Mouse (Mus musculus) 3T3-L1 (cell line): ENCODE measurements around the gene Fam243.

Experiments
- DNase-seq: peaks from one replicate; pipeline ENCODE4 v3.0.0-alpha.2; 2015; ENCODE audit warnings: low read depth, low spot score

Fam243 gene

GRCm38 (mm10) chr16:92319353-92320109 is 1.7 kb downstream of the Fam243 start:
- no peak for DNase-seq

DNA sequence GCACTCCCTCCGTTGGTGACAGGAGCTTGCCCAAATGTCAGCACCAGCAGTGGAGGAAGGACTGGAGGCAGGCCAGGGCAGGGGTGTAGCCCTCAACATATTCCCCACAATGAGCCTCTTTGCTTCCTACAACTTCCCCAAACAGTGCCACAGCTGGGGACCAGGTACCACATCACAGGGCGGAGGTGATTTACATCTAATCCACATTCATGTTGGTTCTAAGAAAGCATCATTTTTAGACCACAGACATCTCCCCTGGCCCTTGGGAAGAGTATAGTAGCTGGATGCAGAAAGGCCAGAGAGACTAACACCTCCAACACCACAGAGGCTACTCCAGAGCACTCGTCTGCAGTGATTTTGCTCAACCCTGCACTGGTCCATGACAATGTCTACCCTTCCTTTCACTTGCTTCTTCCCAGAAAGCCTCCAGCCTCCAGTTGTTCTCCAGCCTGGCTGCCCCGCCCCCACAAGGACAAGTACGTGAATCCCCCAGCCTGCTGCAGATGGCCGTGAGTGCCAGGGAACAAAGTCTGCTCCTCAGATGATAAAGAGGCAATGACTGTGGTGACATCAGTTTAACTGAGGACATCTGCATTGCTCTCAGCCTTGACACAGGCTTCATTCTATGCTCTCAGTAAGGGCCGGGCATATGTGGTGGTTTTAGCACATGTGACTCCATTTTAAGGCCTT is 5.0 kb downstream of the Fam243 start:
- no peak for DNase-seq

DNA sequence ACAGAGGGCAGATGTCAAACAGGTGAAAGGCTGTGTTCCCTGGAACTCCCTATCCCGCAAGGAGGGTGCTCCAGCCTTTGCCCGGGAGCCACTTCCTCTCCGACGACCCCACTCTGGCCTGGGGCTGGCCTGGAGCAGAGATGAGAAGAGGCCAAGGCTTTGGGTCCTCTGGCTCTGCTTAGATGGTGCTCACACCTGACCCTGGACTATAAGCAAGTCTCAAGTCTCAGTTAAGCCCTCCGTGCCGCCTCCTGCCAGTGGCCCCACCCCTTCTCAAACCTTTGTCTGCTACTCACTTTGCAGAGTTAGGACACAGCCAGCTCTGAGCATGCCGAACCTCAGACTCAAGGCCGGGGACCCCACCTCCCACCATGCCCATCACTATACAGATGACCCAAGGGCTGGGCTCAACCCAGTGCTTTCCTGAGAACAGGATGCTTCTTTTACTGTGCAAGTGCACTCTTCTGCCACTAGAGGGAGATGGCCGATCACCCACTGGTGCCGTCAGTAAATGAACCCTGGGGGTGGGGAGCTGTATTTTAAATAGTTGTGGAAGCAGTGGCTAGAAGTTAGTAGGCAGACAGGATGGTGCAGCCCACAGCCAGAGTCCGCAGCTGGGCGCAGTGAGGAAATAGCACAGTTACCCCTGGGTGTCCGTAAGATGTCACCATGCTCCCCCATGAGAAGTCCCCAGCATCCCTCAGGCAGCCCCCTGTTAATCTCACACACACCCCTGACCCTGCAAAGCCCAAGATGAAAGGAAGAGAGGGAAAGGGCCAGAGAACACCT is 7.1 kb downstream of the Fam243 start:
- DNase-seq: peak; percentile 77

- DNase-seq: no peak
Observed at GRCm38 (mm10) chr16:92309126-92309525, 12.1 kb downstream of the Fam243 start.

GRCm38 (mm10) chr16:92307947-92308346 is 13.3 kb downstream of the Fam243 start:
- DNase-seq: no peak

DNA sequence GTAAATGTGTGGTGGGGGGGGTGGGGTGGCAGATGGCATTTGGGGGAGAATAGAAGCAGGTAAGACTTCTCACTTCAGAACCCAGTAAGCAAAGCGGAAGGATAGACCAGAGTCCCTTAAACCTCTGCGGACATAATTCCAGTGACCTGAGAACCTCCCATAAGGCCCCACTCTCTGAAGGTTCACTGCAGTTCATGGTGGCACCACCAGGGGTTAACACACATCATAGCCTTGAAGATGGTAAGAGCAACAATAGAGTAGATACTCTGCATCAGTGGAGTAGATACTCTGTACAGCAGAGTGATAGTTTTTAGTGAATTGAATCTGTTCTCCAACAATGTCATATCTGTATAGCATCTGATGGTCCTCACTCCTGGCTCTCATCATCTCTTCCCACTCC is 15.7 kb downstream of the Fam243 start:
- DNase-seq: peak; percentile 60

DNA sequence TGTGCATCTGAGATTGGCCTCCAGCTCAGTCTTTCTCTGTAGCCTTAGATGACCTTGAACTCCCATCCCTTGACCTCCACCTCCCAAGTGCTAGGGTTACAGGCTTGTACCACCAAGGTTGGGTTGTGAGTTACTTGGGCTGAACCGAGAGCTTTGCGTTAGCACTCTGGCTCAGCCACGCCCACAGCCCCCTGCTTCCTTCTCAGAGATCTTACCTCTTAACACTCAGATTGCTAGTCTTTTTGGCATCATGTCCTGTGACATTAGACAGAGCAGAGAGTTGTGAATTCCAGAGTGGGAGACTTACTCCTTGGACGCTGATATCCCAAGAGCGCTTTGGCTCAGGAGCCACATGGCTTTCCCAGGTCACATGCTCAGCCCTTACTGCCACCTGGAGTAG is 18.7 kb downstream of the Fam243 start:
- no peak for DNase-seq

- DNase-seq: peak; percentile 48
Observed at GRCm38 (mm10) chr16:92301989-92302388, 19.3 kb downstream of the Fam243 start.

GRCm38 (mm10) chr16:92301412-92301806 is 19.8 kb downstream of the Fam243 start:
- no peak for DNase-seq

DNA sequence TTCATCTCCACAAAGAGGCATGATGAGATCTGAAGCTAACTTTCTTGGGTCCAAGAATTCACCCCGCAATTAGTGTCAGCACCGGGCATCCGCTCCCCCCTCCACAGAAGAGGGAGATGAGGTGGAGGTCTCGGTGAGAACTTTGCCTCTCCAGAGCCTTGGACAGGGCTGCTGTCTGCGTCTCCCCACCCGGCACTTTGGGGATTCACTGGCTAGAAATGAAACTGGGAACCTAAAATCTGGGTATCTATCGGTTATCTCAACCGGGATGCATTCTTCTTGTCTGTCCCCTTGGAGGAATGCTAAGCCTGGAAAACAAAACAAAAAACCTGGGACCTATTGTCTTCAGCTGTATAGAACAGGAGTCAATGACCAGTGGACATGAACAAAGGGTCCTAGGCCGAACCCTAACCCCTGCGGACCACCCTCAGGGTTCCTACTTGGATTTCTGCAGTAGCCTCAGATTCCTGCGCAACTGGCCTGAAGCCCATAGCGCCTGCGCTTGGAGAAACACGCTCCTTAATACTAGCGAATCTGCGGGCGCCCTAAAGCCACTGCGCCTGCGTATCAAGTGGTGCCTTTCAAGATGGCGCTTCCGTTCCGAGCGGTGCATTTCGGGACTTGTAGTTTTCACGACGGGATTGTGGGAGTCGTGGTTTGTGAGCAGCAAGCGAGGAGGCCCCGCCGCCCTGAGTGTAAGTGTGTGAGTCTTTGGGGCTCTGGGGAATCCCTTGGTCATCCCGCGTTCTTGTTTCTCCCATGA is 20.4 kb downstream of the Fam243 start, which contains the start of gene Smim11:
Smim11 (plus strand) TSS at position 638 of the 763 bp plus-strand sequence.
- DNase-seq: peak; percentile 99

GRCm38 (mm10) chr16:92295328-92295727 is 25.9 kb downstream of the Fam243 start:
- DNase-seq: no peak

- DNase-seq: no peak
Observed at GRCm38 (mm10) chr16:92294267-92294970, 26.8 kb downstream of the Fam243 start.

DNA sequence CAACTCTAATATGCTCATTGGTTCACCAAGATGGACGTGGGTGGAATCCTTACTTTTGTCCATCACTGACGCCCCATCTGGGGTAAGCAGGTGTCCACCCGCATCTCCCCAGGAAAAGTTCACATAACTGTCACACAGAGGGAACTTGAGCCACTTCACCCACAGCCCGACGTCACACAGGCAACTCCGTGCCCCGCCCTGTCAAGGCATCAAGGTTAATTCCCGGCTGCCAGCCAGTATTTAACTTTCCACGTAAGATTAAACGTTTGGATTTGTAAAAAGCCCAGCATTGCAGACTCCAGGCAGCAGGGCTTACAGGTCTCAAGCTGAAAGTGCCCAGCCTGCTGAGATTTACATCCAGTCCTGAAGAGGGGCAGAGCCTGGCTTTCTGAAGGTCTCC is 29.1 kb downstream of the Fam243 start, which contains the start of gene Kcne2:
Kcne2 (plus strand) TSS at position 289 of the 400 bp plus-strand sequence.
- DNase-seq: no peak

DNA sequence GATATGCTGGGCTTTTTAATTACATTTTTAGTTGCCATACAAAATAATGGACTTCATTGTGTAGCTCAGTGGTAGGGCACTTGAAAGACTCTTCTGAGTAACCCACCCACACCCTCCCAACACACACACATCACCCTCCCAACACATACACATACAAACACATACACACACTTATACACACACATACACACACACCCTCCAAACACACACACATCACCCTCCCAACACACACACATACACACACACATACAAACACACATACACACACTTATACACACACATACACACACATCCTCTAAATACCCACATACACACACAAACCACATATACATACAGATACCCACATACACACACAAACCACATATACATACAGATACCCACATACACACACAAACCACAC is 31.2 kb downstream of the Fam243 start:
- no peak for DNase-seq

DNA sequence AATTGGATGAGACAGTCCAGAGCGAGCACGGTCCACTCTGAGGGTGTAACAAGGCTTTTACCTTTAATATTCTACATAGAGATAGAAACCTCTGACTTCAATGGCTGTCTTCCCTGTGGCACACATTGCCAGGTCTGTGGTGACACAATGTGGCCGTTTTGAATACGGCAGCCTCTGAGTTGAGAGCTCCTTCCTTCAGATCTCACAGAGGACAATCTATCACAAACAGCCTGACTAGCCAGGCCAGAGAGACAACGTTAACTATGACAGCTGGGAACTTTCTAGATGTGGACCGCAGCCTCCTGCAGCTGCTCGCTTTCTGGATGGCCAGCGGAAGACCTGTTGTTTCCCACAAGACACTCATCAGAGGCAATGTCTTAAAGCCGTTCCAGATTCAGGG is 32.5 kb downstream of the Fam243 start:
- peak; percentile 51 for DNase-seq

- peak; percentile 93 for DNase-seq
Observed at GRCm38 (mm10) chr16:92286609-92287008, 34.6 kb downstream of the Fam243 start.

DNA sequence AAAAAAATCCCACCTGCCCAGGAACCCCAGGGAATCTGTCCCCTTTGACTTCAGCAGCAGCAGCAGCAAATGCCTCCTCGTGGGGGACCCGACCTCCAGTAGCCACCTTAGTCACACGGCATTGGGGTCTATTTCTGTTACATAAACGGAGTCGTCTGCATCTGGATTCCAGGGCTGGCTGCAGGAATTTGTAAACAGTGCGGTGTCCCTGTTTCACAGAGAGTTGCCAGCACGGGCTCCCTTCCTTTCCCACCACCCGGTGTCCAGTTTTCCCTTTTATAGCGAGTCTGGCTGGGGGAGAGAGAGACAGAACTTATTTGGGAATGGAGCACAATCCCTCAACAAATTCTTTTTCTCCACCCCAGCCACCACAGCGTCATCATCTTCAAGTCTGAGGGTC is 36.2 kb downstream of the Fam243 start:
- no peak for DNase-seq

GRCm38 (mm10) chr16:92282671-92283070 is 38.6 kb downstream of the Fam243 start:
- no peak for DNase-seq

- no peak for DNase-seq
Observed at GRCm38 (mm10) chr16:92275526-92275925, 45.7 kb downstream of the Fam243 start.

DNA sequence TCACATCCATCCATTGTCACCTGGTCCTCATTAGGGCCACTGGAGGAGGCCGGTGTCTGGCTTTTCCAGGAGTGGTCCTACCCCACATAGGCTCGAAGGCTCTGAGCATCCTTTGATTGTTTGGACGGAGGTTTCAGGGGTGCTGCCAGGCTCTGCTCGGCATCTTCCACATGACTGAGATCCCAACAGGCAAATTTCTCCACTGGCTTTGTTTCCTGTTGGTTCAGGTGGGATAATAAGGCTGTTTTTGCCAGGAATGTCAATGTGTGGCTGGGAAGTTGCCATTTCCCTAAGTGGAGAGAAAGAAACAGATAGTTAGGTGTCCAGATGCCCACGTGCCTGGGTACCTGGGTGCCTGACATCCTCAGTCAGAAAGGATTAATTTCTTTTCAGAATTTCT is 46.7 kb downstream of the Fam243 start:
- no peak for DNase-seq
